Mouse (Mus musculus): ENCODE results near the gene Gng12.
"Not testable (repeated sequence)": the region's sequence is repeated elsewhere in the genome, so short reads cannot be mapped to it uniquely, and the experiment has no call there.

Gene Gng12

DNA sequence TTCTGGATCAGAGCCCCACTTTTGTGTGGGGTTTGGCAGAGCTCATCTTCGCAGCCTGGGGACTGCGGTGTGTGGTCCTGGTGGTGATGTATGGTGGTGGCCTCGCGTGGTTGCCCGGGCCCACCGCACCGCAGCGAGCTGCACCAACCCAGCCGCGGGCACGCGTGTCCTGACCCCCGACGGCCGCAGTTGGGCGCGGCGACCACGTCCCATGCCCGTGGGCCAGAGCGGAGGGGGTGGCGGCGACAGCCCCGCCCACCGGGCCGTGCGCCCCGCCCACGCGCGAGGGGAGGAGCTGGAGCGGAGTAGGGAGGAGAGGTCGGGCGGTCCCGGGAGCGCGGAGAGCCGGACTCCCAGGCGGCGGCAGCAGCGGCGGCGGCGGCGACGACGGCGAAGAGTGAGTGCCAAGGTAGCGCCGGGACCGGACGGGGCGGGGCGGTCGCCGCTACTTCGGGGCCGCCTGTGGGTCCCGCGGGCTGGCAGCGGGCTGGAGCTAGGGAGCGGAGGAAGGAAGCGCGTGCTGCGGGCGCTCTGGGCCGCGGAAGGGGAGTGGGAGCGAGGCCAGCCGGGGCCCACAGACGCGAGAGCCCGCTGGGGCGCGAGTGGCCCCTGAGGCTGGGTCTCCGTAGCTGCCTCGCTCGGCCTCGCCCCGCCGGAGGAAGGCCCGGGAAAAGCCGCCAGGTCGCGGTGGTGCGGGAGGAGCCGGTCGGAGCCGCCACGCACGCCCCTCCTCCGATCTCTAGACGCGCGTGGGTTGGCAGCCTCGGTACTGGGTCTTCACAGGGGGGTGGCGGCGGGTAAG is at the start of gene Gng12:
TSS of gene Gng12 (plus strand) at position 279 of the 802 bp plus-strand sequence.
- DNase-seq = peak; percentile 75

DNA sequence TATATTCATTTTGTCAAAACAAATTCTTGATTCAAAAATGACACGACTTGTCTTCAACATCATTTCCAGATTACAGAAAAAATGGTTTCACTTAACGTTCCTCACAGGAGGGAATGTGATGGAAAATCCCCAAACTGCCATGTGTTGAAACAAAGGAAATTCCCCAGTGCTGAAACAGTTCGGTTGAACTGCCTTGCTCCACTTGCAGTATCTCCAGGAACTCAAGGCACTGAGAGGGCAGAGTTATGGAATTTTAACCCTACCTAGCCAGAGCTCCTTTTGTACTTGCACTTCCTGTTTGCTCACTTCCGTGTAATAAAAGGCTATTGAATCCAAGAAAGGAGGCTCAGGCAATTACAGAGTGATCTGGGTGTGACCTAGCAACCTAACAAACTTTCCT is 47.3 kb upstream of the Gng12 start:
- DNase-seq = no peak

DNA sequence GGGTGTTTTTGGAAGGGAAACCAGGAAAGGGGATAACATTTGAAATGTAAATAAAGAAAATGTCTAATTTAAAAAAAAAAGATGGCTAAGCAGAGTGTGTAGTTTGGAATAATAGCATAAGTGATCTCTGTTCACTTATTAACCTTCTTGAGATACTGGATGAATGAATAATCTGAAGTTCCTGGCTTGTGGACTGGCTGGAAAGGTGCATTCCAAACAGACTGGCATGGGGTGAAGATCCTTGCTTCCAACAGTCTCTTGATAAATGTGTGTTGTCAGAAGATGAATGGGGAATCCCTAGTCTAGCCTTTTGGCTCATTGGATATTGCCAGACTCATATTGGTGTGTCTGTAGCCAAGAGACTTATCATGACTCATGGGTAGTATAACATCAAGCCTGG is 40.0 kb upstream of the Gng12 start:
- DNase-seq = no peak

DNA sequence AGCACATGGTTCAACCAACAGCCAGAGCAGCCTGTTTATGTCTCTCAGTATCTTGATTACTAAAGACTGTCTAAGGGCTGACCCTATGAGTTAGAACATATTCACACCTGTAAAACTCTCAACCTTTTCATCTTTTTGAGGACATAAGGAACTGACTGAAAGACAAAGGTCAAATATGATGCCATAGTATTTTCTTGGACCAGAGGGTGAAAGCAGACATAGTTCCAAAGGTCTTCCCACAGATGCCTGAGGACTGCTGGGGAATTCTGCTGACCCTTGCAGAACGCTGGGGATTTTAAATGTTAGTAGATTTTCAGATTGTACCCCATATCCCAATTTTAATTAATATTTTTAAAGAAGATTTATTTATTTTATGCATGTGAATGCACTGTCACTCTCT is 37.8 kb upstream of the Gng12 start:
- no peak for DNase-seq

DNA sequence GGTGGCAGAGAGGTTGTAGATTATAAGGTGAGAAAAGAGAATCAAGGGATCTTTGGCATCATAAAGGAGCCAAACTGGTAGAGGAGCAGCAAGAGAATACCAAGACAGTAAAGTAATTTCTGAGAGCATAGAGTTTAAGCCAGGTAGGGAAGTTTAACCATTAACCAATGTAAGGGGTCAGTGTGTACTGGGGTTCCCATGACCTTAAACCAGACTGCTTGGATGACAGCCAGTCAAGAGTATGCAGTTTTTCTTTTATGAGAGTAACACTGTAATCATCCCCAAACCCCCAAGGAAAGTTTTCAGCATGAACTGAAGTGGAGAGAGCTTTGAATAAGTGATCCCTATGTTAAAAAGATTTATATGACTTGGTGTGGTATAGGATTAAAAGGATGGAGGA is 36.8 kb upstream of the Gng12 start:
- DNase-seq = no peak

DNA sequence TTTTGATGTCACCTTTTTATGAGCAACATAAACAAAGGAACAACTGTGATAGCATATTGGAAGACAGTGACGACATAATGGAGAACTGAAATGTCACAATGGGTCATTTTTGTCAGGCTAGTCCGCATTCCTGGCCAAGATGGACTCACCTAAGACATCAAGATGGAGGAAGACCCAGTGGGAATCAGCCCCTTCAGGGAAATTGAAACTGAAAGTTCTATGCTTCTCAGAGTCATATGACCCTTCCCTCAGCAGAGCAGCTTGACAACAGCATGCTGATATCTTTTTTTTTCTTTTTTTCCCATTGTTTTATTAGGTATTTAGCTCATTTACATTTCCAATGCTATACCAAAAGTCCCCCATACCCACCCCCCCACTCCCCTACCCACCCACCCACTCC is 31.7 kb upstream of the Gng12 start:
- DNase-seq = no peak

DNA sequence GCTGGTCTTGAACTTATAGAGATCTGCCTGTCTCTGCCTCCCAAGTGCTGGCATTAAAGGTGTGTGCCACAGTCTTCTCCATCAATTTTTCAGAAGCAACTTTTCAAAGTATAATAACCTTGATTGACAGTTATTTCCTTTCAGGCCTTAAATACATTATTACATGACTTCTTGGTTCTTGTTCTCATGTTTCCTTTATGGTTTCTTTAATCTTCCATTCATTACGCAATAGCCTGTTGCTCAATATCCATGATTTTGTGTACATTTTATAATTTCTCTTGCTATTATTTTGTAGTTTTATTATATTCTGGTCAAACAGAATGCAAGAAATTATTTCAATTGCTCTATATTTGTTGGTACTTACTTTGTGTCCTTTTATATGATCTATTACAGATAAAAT is 29.9 kb upstream of the Gng12 start:
- DNase-seq = no peak

DNA sequence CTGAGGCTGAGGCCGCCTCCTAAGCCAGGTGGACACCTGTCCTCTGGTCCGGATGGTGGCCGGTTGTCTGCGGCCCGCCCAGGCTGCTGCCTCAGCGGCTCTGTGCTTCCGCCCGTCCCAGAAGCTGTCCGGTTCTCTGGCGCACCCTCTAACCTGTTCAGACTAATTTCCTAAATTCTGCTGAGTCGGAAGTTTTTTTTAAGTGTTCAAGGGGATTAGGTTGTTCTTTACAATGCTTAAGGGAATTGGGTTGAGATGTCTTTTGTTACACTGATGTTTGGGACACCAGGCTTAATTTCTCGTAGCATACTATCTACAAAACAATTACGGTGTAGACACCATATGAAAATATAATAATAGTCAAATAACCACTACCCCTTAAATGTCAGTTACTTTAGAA is 19.1 kb upstream of the Gng12 start:
- not testable (repeated sequence) for DNase-seq

DNA sequence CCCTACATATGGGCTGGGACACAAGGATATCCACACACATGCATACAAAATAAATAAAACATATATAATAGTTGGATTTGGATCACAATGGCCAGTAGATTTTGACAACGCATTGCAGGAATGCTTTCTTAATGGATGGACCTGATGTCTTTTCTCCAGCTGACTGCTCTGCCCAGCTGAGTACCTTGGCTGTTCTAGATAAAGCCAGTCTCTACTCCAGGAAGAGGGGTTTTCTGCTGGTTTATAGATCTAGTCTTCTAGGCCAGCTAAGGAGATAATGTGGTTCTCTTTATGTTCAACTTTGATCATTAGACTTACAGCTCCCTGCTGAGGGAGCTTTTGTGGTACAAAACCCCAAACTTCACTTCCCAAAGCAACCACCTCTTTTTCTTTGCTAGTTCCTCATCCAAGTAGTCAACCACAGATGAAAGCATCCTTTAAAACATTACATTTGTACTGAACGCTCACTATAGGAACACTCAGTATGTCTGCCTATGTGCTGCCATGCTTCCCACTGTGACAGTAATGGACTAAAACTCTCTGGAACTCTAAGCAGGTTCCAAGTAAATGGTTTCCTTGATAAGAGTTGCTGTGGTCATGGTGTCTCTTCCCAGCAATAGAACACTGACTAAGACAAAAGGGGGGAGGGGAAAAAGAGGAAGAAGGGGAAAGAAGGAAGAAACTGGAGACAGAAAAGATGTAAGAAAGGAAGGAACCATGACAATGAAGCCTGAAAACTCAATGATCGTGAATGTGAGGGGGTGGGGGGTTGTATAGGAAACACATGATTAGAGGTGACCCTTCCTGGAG is 5.6 kb upstream of the Gng12 start:
- DNase-seq = no peak

DNA sequence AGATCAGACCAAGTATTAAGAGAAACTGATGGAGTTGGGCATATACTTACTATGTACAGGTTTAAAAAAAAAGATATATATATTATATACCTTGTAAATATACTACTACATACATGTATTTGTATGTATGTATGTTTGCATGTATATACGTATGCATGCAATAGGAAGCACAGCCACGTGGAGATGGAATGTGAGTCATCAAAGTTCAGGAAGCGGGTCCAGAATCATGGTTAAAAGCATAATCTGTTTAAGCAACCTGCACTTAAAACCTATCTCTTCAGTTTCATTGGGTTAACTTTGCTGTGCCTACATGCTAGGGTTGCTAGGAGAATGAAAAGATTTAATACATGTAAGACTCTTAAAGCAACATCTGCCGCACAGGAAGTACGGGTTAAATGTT is 2.2 kb upstream of the Gng12 start:
- DNase-seq = no peak

DNA sequence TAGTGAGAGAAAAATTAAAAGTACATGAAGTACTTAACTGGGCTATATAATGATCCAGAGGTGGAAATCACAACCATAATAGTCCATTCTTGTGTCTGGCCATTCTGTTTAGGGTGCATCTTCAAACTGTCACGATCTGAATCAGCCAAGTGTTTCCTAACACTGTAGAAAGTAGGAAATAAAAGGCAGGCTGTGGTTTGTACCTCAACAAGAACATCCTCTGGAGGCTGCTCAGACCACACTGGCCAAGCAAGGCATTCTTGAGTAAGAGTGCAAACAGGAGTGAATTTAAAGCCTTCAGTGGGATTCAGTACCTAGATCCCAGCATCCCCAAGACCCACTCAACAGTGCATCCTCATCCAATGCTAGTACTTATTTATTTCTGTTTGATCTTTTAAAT is 1.2 kb upstream of the Gng12 start:
- DNase-seq = no peak

DNA sequence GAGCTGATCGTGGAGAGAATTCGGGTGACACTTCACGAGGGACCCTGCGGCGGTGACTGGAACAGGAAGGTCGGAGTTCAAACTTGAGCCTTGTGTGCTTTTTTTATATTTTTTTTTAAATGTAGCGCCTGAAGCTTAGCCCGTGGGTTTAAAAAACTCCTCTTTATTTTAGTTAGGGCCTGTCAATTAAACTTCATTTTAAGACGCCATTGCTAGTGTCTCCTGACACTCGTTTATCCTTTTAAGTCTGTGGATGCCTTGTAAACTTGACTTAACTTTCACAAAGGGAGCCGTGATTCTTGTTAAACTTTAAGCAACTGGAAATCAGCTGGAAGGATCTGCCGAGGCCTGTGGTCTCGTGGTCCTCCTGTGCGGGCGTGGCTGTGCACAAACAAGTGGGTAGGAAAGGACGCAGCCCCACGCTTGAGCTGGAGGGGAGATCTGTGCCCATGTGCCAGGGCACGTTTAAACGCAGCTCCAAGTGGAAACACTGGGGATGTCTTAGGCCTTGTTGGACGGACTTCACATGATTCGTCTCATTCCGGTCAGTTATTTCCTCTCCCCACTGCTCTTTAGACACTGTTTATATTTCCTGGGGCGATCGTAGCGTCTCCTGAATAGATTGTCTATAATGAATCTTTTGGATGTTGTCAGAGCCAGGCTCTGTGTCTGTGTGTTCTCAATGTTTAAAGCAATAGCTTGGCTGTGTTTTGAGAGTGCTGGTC is 886 bp downstream of the Gng12 start:
- DNase-seq = no peak

DNA sequence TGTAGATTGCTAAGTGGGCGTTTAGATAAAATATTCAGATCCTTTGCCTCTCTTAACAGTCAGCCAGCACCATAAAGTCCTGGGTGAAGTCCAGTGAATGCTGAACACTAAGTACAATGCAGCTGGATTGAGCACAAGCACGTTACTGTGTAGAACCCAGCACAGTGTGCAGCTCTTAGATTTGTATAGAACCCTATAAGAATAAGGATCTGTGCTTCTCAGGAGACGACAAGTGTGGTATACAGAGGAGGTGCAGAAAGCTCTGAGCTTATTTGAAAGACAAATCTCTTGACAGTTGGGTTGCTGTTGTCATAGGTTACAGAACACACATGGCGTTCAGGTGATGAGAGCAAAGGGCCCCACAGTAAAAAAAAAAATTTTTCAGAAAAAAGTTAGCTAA is 1.8 kb downstream of the Gng12 start:
- DNase-seq = no peak

DNA sequence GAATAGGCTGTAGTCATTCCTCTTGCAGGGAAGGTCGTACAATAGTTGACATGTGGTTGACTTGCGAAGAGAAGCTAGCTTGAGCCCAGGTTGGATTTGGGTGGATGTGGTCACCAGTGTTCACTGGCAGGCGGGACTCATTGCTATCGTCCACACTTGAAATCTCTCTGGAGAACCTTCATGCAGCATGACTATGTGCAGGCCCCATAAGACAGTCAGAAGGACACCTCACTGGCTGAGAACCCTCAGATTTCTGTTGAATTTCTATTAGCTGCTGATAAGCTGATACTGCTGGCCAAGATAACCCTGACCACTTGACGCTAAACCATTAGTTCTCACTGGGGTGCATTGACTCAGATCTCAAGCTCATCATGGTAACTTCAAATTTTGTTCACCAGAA is 5.7 kb downstream of the Gng12 start:
- DNase-seq = no peak

DNA sequence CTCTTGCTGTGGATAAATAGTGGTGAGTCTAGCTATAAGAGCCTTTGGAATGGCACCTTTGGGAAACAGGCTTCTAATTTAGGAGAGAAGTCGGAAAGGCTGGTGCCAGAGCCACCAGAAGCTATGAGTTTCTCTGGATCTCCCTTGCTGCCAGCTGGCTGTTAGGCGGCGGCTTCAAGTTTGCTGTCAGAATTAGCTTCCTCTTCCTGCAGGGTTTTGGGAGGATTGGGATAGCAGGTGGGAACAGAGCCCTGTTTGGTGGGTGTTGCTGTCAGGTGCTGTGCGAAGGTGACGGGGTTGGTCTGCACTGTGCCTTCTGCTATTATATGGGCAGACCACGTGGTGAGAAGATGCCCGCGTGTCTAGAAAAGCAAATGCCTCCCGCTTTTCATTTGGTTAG is 7.0 kb downstream of the Gng12 start:
- DNase-seq = peak; percentile 38

DNA sequence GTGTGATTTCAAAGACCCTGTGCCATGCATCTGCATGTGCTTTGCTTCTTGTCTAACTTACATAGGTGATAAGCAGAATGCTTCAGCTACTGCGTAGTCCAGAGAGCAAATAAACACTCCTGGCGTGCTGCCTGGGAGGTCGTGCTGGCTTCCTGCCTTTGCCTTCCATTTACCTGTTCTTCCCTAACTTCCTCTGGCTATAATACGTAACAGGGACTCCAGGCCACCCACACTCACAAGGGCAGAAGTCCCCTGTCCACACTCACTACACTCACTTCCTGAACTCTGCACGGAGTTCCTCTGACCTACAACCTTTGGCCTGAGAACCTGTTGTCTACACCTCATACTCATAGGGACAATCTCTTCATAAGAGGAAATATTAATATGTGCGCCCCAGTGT is 7.5 kb downstream of the Gng12 start:
- no peak for DNase-seq

DNA sequence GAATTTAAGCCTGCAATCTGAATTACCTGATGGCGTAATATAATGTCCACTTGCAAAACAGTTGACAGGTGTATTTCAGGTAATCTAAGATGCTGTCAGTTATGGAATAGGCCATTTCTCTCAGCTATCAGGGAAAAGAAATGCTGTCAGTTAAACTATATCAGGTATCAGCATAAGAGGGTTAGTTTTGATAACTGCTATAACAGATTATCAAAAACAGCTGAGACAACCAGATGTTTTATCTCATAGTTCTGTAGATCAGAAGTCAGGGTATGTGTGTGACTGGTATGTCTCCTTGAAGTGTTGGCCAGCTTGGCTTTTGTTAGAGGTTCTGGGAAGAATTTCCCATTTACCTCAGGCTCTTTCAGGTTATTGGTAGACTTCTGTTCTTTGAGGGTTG is 10.0 kb downstream of the Gng12 start:
- DNase-seq = no peak

DNA sequence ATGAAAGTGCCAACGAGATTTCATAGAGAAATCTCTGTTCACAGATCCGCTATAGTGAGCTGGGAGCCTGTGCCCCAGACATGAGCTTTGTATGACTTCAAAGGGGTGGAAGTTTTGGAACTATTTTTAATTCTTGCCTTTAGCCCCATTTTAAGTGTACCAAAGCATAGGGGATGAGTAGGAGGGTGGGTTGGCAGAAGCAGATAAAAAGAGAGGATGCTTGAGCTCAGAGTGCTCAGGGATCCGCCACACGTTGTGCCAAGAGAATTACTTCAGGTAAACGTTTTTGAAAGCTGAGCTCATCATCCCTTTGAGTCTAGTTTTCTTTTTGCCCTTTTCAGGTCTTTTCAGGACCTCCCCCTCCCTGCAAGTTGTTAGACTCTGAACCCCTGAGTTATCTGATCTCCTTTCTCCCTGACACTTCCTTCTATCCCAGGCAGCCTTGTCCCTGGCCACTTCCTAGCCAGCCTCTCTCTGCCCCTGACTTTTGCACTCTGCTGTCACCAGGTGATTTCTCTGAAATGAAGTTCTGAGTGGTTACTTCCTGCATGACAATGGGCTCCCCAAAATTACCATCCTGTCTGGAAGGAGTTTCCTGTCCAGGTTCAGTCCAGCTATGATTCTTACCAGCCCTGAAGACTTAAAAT is 12.3 kb downstream of the Gng12 start:
- DNase-seq = no peak

DNA sequence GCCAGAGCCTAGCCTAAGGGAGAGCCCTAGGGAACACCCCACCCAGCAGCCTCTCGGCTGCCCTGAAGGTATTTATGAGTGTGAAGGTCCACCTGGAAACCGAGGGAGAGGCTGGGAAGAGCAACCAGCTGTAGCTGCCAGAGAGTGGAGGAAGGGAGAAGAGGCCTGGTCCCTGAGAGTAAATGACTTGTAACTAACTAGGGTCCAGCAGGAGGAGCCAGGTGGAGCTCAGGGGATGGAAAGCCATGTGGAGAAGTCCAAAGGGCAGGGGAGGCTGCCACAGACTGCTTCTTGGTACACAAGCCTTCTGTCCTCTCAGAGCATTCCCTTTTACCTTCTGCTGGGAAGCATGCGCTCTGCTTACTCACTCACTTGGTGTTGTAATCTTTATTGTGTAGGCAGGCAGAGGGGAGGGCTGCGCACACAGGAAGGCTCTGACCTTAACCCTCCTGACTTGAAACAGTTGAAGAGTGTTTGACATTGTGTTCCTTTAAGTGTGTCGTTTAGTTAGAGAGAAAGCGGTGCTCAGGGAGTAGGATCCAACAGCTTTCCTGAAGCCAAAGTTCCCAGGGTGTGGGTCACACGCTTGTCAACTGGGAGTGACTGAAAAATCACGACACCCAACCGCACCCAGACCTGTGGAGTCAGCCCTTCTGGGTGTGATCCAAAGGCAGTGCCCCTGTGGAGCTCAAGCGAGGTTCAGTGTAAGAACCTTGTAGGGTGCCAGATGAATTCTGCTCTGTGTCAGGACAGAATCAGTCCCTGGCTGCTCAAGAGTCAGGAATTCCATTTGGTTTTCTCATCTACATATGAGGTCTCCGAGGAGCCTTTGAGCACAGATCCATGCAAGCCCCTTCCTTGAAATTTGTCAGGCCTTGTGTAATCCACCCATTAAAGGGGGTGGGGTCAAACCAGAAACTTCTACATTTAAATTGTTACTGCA is 14.6 kb downstream of the Gng12 start:
- no peak for DNase-seq

DNA sequence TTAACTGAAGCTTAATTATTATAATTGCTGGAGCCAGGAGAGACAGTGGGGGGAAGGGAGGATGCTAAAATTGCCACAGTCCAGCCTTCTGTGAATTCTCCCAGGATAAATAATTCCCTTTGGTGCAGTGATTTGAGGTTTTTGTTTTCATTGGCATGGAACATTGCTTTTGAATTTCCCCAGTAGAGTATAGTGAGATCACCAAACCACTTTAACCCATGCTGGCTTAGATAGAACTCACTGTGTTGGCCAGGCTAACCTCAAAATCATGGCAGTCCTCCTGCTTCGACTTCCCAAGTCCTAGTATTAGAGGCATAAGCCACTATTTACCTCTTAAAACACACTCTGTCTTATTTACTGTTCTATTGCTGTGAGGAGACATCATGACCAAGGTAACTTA is 17.2 kb downstream of the Gng12 start:
- no peak for DNase-seq

DNA sequence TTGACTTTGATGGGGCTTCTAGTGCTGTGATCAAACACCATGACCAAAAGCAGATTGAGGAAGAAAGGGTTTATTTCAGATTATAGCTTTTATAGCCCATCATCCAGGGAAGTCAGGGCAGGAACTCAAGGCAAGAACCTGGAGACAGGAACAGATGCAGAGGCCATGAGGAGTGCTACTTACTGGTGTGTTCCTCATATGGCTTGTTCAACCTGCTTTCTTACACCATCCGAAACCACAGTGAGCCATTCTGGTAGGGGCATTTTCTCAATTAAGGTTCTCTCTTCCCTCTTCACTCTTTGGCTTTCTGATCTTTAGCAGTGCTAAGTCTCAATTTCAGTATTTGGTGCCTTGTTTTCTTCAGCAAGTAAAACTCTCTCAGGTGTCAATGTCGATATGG is 19.4 kb downstream of the Gng12 start:
- no peak for DNase-seq

DNA sequence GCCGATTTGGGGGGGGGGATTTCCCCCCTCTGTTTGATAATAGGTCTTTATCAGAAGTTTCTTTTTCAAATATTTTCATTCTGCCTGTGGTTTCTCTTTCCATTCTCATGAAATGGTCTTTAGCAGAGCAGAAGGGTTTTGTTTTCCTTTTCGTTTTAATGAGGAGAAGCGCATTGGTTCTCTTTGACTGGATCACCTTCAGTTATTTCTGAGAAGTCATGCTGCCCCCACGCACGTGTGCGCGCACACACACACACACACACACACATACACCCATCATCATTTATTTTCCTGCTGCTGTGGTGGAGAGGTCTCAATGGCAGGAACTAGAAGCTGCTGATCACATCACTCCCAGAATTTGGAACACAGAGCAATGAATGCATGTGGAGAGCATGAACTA is 20.8 kb downstream of the Gng12 start:
- no peak for DNase-seq
